Mouse (Mus musculus) adrenal gland, postnatal 0 days (tissue): ENCODE data around the gene Pgm5. TPM values are rescaled to one million over a fixed set of nuclear protein-coding genes. Genes with fewer than 3 reads are reported as not detected.

ENCODE experiments used
- polyA plus RNA-seq: library from polyadenylated mRNA; unstranded; fragments of >200 nt; fragmentation: Nextera tagmentation; extraction: Ambion mirVana; gene quantifications from 2 replicates; pipeline ENCODE4 v1.2.1, GENCODE M21; 2015

Pgm5 gene
- 1.5 and 1.8 TPM in 2 replicates for polyA plus RNA-seq

GRCm38 (mm10) chr19:24861612-24862451 lies at the start of gene Pgm5:
Gene Pgm5 (minus strand): TSS chr19:24861855.

GRCm38 (mm10) chr19:24900581-24901220 lies 39.0 kb upstream of the Pgm5 start, which contains the start of gene Foxd4:
Gene Foxd4 (minus strand): TSS chr19:24901197.

GRCm38 (mm10) chr19:24875129-24875870 lies 13.6 kb upstream of the Pgm5 start, which contains the start of gene Gm10053:
Gene Gm10053 (plus strand): TSS chr19:24875686.

GRCm38 (mm10) chr19:24673762-24674161 lies 187.9 kb downstream of the Pgm5 start, which contains the start of gene Tmem252:
Gene Tmem252 (plus strand): TSS chr19:24674008.

Other genes with a start within 250 kb of the Pgm5 start
- 0.91 and 1.7 TPM in 2 replicates for gene Tmem252, start 187.8 kb downstream of the Pgm5 start, polyA plus RNA-seq
- gene Gm10053, start 13.8 kb upstream of the Pgm5 start, polyA plus RNA-seq: 208 and 242 TPM in 2 replicates
- 0.07 TPM in 1 of 2 replicates, not detected in the other for gene Foxd4, start 39.3 kb upstream of the Pgm5 start, polyA plus RNA-seq
- gene Cbwd1, start 99.8 kb upstream of the Pgm5 start, polyA plus RNA-seq: 20.0 and 22.7 TPM in 2 replicates
- gene Dock8, start 137.7 kb upstream of the Pgm5 start, polyA plus RNA-seq: 3.2 and 10.0 TPM in 2 replicates